20 mouse cellular contexts compared by ENCODE assay signal in genomic region chr14:122261250-122261649, GRCm38 (mm10).
A peak's percentile ranks its signal among the peaks of the same experiment; 100 is the strongest.
DNase-seq lines count a peak whose midpoint lies in the region; ATAC-seq lines count a peak whose summit lies in the region.
"Had no signal": no experiment of that assay in that cellular context is flagged by ENCODE, and none has a peak within 500 bp of the region (broad histone marks: within the 10 kb centered on the region; RNA-seq: fewer than 3 reads in every experiment).

No protein-coding gene starts in this region.

- peak; percentile 92 for ATAC-seq in common myeloid progenitor, adult 5-6 weeks (replicated peaks; ENCODE audit: low read depth, poor library complexity, severe bottlenecking)
- peak; percentile 89 for ATAC-seq in megakaryocyte, adult 5-6 weeks (ENCODE audit: poor library complexity, severe bottlenecking)
- no peak for ATAC-seq in CD4-positive, CD25-positive, alpha-beta regulatory T cell, adult 4 months
- ATAC-seq in inflammation-experienced regulatory T-cells, adult 6 months: no peak
- ATAC-seq: forebrain, embryonic 13.5 days; forebrain, embryonic 16.5 days; intestine, embryonic 15.5 days had no signal

- DNase-seq in MEL-GATA-1-ER (ENCODE audit: extremely low read depth, low read depth): peak; percentile 24
- DNase-seq in right cerebral cortex, postnatal 14 days: no peak
- DNase-seq: adrenal gland, adult 2 months; adrenal gland, postnatal 14 days; cerebellum, adult 11-12 months; cerebellum, adult 8-10 months; cerebellum, postnatal 10 days; cerebellum, postnatal 36 days; gastrocnemius, postnatal 10 days; gastrocnemius, postnatal 36 days; heart, adult 11 months; heart, postnatal 14 days; heart, postnatal 4 days had no signal

Comparison
In these comparisons a context has a peak if more than half of its experiments do, and no peak if none do; other contexts are left out.
1. ATAC-seq: peak in common myeloid progenitor, adult 5-6 weeks (single experiment) and megakaryocyte, adult 5-6 weeks (single experiment); none in CD4-positive, CD25-positive, alpha-beta regulatory T cell, adult 4 months (single experiment) and inflammation-experienced regulatory T-cells, adult 6 months (single experiment).